Mouse (Mus musculus) midbrain, embryonic 14.5 days (tissue): ENCODE measurements around the gene Neo1. TPM values are rescaled to one million over a fixed set of nuclear protein-coding genes. Genes with fewer than 3 reads are reported as not detected.

Experiments
- ATAC-seq: fragments of 200-750 bp; cut with Nextera tagmentation; 2 replicates; pipeline ENCODE4 v1.8.0; 2017; ENCODE audit warnings: moderate number of reproducible peaks, moderate library complexity; ENCODE audit not compliant: low FRiP score, low TSS enrichment
- DNase-seq: peaks from one replicate; pipeline ENCODE4 v3.0.0-alpha.2; 2015
- H3K27ac ChIP-seq: fragments of 300-500 bp; sonication (generic); replicated peaks from 2 replicates; pipeline ENCODE4 v1.5.1; 2014; ENCODE audit warnings: mild to moderate bottlenecking, low read depth, low read length, moderate library complexity
- H3K27me3 ChIP-seq: fragments of 300-500 bp; sonication (generic); 2 replicates; pipeline ENCODE4 v1.6.1; 2014; ENCODE audit warnings: low read length, control low read depth, mixed read lengths; ENCODE audit not compliant: control insufficient read depth, insufficient read depth
- H3K36me3 ChIP-seq: fragments of 300-500 bp; sonication (generic); 2 replicates; pipeline ENCODE4 v1.6.1; 2014; ENCODE audit warnings: low read length, control low read depth; ENCODE audit not compliant: control insufficient read depth, insufficient read depth
- H3K4me1 ChIP-seq: fragments of 300-500 bp; sonication (generic); 2 replicates; pipeline ENCODE4 v1.6.1; 2014; ENCODE audit warnings: mild to moderate bottlenecking, antibody characterized with exemption, low read length, control low read depth; ENCODE audit not compliant: control insufficient read depth, insufficient read depth
- H3K4me2 ChIP-seq: fragments of 300-500 bp; sonication (generic); 2 replicates; pipeline ENCODE4 v1.6.1; 2014; ENCODE audit warnings: mild to moderate bottlenecking, low read length, moderate library complexity
- H3K4me3 ChIP-seq: fragments of 300-500 bp; sonication (generic); replicated peaks from 2 replicates; pipeline ENCODE4 v1.5.1; 2014; ENCODE audit warnings: low read depth, low read length
- H3K9ac ChIP-seq: fragments of 300-500 bp; sonication (generic); replicated peaks from 2 replicates; pipeline ENCODE4 v1.6.1; 2014; ENCODE audit warnings: mild to moderate bottlenecking, low read length, moderate library complexity
- H3K9me3 ChIP-seq: fragments of 300-500 bp; sonication (generic); 2 replicates; pipeline ENCODE4 v1.6.1; 2016; ENCODE audit warnings: low read length, control low read depth, mixed read lengths; ENCODE audit not compliant: control insufficient read depth
- WGBS: fragments of 180-500 bp; shearing (Covaris S2); extraction: QIAGEN DNeasy Blood & Tissue Kit; methylation state at CpG from one replicate; pipeline ENCODE4 v1.1.7; 2014; 5-methylcytosine and 5-hydroxymethylcytosine counted together
- polyA plus RNA-seq: library from polyadenylated mRNA; unstranded; fragments of >200 nt; fragmentation: Nextera tagmentation; extraction: Ambion mirVana; gene quantifications from 2 replicates; pipeline ENCODE4 v1.2.1, GENCODE M21; 2014

Gene Neo1
- polyA plus RNA-seq, 1 experiment from 2014 or later: 59.7 TPM

GRCm38 (mm10) chr9:59060026-59060605 lies 23.9 kb upstream of the Neo1 start:
- Histone ChIP-seq H3K4me2 (no peak overlapping the region), H3K9ac (no peak overlapping the region), H3K4me1 (no peaks in the 10 kb centered on the region), H3K4me3 (no peak overlapping the region), H3K27me3 (no peaks in the 10 kb centered on the region), H3K9me3 (no peaks in the 10 kb centered on the region), H3K27ac (no peak overlapping the region), H3K36me3 (no peaks in the 10 kb centered on the region)
- 76% methylated on average over 9 of the region's 9 CpGs for WGBS
- ATAC-seq (no peak), DNase-seq (no peak)

- no peak overlapping the region for H3K9ac ChIP-seq
- H3K27ac ChIP-seq: no peak overlapping the region
- no peaks in the 10 kb centered on the region for H3K9me3 ChIP-seq
- 80% methylated on average over 6 of the region's 6 CpGs for WGBS
- ATAC-seq (no peak), DNase-seq (no peak)
- no peaks in the 10 kb centered on the region for H3K4me1 ChIP-seq
- H3K4me3 ChIP-seq: no peak overlapping the region
- no peaks in the 10 kb centered on the region for H3K27me3 ChIP-seq
- no peak overlapping the region for H3K4me2 ChIP-seq
- no peaks in the 10 kb centered on the region for H3K36me3 ChIP-seq
These were observed 22.9 kb upstream of the Neo1 start for GRCm38 (mm10) chr9:59059158-59059557.

- no peak overlapping the region for H3K4me2 ChIP-seq
- no peaks in the 10 kb centered on the region for H3K36me3 ChIP-seq
- no peak overlapping the region for H3K9ac ChIP-seq
- no peak for DNase-seq
- H3K4me1 ChIP-seq: no peaks in the 10 kb centered on the region
- WGBS: 78% methylated on average over 6 of the region's 6 CpGs
- no peak overlapping the region for H3K27ac ChIP-seq
- no peak for ATAC-seq
- H3K27me3 ChIP-seq: no peaks in the 10 kb centered on the region
- no peak overlapping the region for H3K4me3 ChIP-seq
- no peaks in the 10 kb centered on the region for H3K9me3 ChIP-seq
These were observed 21.8 kb upstream of the Neo1 start for GRCm38 (mm10) chr9:59058060-59058459.

DNA sequence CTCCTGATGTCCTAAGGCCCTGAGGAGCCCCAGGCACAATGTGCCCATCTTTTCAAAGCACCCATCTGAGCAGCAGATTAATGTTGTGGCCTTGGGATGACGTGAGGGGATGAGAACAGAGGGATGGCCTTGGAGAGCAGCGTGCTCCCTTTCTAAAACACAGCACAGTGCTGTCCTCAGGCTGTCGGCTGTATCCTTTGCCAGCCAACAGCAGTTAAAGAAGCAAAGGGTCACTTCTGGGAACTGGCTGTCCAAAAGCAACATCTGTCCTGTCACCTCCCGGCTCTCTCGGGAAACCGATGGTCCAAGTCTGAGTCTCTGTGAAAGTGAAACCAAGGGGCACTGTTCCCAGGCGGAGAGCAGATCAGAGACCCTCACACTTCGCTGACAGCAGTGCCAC lies 20.0 kb upstream of the Neo1 start:
- H3K27me3 ChIP-seq: no peaks in the 10 kb centered on the region
- H3K9me3 ChIP-seq: no peaks in the 10 kb centered on the region
- no peak overlapping the region for H3K4me2 ChIP-seq
- no peak for ATAC-seq
- DNase-seq: no peak
- no peaks in the 10 kb centered on the region for H3K36me3 ChIP-seq
- H3K4me1 ChIP-seq: no peaks in the 10 kb centered on the region
- 86% methylated on average over 8 of the region's 8 CpGs for WGBS
- H3K9ac ChIP-seq: no peak overlapping the region
- no peak overlapping the region for H3K27ac ChIP-seq
- H3K4me3 ChIP-seq: no peak overlapping the region

DNA sequence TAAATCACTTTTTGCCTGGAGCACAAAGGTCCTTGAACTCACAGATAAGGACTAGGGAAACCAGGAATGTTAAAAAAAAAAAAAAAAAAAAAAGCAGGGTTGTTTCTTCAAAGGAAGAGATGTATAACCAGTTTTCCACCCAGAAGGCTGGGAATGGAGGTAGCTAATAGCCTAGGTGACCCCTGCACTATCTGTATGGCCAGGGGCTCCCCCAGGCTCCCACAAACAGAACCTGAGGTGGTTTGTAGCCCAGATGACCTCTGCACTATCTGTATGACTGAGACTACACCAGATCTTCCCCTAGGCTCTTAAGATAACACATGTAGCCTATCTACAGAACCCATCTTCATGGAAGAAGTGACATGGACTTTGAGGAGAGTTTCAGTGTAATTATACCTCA lies 5.6 kb upstream of the Neo1 start:
- Histone ChIP-seq H3K4me1 (no peaks in the 10 kb centered on the region), H3K36me3 (no peaks in the 10 kb centered on the region), H3K27ac (no peak overlapping the region), H3K27me3 (no peaks in the 10 kb centered on the region), H3K9ac (no peak overlapping the region), H3K9me3 (no peaks in the 10 kb centered on the region), H3K4me2 (no peak overlapping the region), H3K4me3 (no peak overlapping the region)
- ATAC-seq: no peak
- no peak for DNase-seq

DNA sequence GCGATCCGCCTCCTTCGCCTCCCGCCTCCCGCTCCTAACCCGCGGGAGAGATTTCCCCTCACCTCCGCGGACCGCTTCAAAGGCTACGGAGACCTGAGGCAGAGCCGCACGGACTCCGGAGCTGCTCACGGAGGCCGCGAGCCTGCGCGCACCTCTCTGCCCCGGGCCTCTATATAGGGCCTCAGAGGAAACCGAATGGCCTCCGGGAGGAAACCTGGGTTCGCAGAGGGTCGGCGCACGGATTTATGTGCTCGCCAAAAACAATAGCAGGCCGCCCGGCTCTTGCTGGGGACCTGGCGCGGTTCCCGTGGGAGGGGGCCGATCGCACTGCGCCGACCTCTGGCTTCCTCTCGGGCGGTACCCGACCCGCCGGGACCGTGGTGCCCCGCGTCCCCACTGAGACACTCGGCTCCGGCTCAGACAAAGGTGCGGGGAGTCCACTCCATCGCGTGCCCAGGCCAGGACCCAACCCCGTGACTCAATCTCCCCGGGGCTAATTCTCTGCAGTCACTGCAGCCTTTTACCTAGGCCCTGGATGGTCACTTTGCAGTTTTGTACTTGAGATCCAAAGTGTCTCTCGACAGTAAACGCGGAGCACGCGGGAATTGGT lies 596 bp upstream of the Neo1 start:
- Histone ChIP-seq H3K4me2 (peak overlapping the region; percentile 84), H3K27me3 (no peaks in the 10 kb centered on the region), H3K4me3 (peak overlapping the region; percentile 96), H3K9me3 (no peaks in the 10 kb centered on the region), H3K4me1 (peaks cover 17% of the 10 kb centered on the region), H3K36me3 (no peaks in the 10 kb centered on the region), H3K9ac (peak overlapping the region; percentile 87), H3K27ac (peak overlapping the region; percentile 98)
- no peak for DNase-seq
- under 1% methylated on average over 56 of the region's 56 CpGs for WGBS
- peak; percentile 62 for ATAC-seq

- Histone ChIP-seq H3K9me3 (no peaks in the 10 kb centered on the region), H3K4me1 (peaks cover 17% of the 10 kb centered on the region), H3K27me3 (no peaks in the 10 kb centered on the region), H3K4me3 (peak overlapping the region; percentile 96), H3K27ac (peak overlapping the region; percentile 98), H3K4me2 (peak overlapping the region; percentile 84), H3K9ac (peak overlapping the region; percentile 87), H3K36me3 (no peaks in the 10 kb centered on the region)
- ATAC-seq: peak; percentile 21
- DNase-seq: peak; percentile 77
- WGBS: under 1% methylated on average over 54 of the region's 63 CpGs
These were observed 691 bp downstream of the Neo1 start for GRCm38 (mm10) chr9:59035342-59036158.

- peaks cover 17% of the 10 kb centered on the region for H3K4me1 ChIP-seq
- peak; percentile 15 for DNase-seq
- no peak for ATAC-seq
- no peaks in the 10 kb centered on the region for H3K36me3 ChIP-seq
- H3K4me2 ChIP-seq: peak overlapping the region; percentile 84
- H3K9ac ChIP-seq: no peak overlapping the region
- H3K4me3 ChIP-seq: peak overlapping the region; percentile 96
- H3K27me3 ChIP-seq: no peaks in the 10 kb centered on the region
- no peak overlapping the region for H3K27ac ChIP-seq
- no peaks in the 10 kb centered on the region for H3K9me3 ChIP-seq
- 29% methylated on average over 5 of the region's 5 CpGs for WGBS
These were observed 1.4 kb downstream of the Neo1 start for GRCm38 (mm10) chr9:59034836-59035235.
